Mouse (Mus musculus) adrenal gland (tissue): ENCODE measurements around the gene Sprtn.

Source experiments
- intact Hi-C: fragments of 180-260 bp; cut with DNase I; formaldehyde crosslinking; loops from one replicate; pipeline ENCODE4 v1.15.1; 2025

The Sprtn gene

DNA sequence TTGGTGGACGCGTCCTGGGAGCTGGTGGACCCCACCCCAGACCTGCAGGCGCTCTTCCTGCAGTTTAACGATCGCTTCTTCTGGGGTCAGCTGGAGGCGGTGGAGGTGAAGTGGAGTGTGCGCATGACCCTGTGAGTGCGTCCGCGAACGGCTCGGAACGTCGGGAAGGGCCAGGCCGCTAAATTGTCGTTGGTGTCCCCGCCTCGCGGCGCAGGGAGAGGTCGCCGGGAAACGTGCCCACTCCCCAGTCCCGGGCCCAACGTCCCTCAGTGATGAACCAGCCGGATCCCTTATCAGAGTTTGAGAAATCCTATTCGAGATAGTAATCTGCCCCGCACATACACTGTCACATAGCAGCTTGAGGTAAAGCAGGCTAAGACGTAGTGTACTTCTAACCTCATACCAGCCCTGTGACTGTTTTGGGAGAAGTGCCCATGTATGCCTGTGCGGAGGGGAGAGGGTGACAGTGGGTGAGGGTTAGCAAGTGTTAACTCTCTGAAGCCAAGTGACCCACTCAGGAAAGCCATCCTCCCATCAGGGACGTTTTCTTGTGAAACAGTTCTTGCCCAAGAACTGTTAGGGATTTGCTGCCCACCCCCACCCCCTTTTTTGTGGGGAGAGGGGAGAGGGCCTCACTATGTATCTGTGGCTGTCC, 692 bp downstream of the Sprtn start:
- intact Hi-C loops, result loop anchor here (5.0 kb wide), 2 partner anchors 36 to 134 kb away; partner anchors contain the start of genes 2810004N23Rik and Gnpat

DNA sequence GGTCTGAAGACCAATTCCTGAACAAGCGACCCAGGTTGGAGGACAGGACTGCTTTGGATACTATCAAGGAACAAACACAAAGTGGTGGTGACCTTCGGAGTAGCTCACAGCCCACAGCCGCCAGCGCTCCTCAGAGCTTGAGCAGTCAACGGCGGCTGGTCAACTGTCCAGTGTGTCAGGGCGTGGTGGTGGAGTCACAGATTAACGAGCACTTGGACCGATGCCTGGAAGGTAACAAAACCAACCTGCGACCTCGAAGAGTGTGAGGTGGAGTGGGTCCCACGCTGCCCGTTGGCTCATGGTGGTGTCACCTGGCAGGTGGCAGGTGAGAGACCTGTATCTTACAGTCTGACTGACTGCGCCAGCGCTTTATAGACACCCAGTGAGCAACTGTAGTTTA, 5.5 kb downstream of the Sprtn start:
- intact Hi-C loops, result no loop called here

DNA sequence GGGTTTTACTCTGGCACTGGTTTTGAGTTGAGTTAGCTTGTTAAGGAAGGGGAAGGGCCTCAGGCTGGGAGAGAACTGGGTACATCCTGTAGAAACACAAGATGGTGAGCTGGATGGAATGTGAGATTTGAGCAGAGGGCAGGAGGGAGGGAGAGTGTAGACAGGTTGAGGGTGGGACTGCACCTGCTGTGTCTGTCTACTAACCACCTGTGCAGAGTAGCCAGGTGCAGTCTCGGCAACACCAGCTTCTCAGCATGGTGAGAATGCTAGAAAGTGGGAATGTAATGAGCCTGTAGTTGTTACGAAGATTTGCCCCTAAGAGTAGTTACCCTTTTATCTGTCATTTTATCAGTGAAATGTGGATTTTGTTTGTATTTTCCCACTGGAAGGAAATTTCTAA, 7.8 kb downstream of the Sprtn start:
- intact Hi-C loops, result loop anchor here (5.0 kb wide), 1 partner anchor 42 kb away; the partner anchor contains the start of gene Egln1

DNA sequence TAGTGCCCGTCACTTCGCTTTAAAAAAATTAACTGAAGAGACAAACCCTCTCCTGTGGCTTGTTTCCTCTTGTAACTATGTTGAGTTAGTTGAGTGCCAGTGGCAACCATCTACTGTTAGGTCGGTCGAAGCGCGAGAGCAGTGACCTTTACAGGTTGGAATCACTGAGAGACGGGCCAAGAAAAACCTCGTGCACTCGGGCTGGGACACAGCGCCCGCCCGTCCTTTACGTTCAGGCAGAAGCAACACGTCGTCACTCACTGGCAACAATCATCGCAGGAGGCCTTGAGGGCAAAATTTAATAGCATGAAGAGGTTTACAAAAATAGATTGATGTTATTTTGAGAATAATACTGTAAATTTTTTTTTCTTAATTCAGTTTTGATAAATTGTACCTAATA, 12.2 kb downstream of the Sprtn start:
- intact Hi-C loops, result loop anchor here (5.0 kb wide), 1 partner anchor 37 kb away; the partner anchor contains the start of gene Egln1

DNA sequence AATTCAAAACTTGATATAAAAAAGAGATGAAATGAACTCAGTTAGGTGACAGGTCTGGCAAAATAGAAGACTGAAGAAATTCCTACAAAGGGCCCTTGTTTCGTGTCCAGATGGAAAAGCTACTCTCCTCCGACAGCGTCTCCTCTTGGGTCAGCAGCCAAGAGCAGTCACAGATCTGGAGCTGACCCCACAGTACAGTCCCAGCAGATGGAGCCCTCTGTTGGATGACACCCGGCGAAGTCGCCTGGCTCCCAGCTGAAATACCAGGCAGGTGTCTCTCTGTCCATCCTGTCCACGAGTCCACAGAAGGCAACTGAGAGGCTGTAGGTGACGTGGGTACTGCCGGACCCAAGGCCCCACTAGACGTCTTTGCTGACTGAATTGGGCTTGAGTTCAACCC, 12.7 kb downstream of the Sprtn start:
- intact Hi-C loops, result no loop called here

DNA sequence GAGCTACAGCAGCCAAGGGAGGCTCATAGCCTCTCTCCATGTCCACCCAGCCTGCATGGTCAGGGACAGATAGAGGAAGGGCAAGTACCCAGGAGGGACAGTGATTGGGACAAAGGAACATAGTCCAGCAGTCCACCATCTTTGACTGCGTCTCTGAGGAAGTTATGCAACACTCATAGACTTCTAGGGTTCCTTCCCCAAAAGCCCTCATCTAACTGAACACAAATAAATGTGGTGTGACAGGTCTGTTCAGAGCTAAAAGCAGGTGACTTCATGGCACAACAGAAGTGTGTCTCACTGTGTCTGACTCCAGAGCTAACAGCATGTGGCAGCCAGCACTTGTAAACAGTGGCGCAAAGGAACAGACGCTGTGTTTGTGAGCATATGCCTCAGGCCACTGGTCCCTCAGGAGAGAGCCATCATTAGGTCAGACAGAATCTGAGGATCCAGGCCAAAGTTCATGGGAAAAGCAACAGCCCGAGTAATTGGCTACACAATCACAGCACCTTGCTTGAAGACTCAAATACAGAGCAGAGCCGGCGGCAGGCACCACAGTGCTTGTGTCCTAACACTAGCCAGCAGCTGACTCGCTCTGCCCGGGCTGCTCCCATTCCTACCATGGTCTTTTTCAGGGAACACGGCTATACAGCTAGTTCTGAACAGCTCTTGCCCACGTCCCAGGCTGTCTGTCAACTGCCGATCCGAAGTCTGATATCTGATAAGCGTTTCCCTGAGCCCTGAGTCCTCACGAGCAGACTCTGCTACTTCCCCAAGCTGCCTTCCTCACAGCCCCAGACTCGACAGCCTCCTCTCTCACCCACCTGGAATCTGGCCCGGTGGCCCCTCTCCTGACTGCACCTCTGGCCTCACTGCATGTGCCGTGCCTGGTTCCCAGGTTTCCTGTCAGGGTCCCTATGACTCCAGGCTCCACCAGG, 14.5 kb downstream of the Sprtn start:
- intact Hi-C loops, result no loop called here

DNA sequence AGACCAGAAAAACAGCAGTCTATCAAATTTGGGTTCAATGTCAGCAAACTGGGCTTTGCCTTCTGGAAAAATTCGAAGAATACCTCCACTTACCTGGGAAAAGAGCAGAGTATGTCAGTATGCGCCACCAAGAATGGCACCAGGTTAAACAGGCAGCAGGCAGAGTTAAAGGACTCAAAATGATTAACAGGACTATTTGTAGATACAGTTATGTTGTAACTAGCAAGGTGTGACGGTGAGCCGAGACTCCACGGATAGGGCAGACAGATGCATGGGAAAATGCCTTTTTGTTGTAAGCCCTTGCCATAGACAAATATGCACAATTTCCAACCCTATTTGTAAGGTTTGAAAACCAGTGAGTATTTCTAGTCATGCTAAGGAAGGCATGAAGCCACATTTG, 16.4 kb downstream of the Sprtn start:
- intact Hi-C loops, result no loop called here

DNA sequence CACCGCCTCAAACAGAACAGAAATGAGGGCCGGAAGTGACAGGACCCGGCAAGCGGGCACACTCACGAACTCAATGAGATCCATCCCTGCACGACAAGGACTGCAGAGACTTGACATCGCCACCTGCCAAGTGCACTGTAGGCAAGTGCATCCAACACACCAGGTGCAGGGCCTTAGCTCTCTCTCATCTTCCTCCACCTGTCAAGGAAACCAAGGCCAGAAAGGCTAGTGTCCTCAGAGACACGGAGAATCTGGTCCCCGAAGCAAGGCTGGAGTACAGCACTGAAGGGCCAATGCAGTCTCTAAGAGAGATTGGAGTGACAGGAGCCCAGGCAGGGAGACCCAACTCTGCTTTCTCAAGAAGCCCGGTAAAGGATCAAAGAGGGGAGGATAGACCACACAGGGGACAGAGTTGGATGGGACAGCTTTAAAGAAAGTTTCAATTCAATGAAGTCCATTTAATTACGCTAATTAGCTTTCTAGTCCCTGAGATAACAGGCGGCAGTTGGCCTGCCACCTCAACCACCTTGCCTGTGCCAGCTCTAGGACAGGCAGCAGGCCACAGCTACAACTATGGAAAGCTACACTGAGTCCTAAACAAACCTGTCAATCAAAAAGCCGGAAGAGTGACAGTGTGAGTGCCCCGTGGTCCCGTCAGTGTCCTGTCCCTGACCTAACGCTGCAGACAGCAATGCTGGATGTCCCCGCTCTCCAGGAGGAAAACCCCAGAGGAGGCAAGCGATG, 20.2 kb downstream of the Sprtn start:
- intact Hi-C loops, result no loop called here

DNA sequence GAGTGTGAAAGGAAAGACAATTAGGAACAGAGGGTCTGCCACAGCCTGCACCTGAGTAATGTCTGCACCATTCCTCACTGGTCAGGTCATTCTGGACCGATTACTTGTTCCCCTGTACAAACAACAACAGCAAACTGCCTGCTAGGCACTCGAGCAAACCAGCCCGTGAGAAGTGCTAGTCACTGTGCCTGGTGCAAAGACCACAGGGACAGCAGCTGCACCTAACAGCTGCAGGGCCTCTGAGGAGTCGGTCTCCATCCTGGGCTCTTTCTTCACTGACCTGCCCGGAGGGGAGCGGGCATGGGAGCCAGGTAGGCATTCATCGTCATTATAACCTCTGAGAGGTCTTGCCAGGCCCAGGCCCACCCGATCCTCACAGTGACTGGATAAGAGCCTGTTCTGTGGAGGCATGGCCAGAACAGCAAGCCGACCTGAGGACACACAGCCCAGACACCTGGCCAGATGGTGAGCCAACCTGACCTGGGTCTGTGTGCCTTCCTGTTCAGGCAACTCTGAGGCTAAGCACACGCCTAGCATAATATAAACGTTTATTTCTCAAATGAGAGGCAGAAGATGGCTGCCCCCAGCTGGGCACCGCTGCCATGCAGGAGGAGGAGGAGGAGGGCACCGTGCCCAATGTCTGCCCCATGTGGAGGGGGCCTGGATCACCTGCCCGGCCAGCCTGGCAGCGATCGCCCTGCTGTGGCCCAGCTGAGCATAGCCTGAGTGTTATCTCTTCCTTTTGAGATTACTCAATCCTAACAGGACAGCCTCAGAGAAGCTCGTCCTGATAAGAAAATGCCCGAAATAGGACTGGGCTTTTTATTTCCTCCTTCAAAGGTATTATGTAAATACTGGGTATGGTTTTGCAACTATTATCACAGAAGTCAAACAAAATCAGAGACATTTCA, 23.9 kb downstream of the Sprtn start:
- intact Hi-C loops, result no loop called here

DNA sequence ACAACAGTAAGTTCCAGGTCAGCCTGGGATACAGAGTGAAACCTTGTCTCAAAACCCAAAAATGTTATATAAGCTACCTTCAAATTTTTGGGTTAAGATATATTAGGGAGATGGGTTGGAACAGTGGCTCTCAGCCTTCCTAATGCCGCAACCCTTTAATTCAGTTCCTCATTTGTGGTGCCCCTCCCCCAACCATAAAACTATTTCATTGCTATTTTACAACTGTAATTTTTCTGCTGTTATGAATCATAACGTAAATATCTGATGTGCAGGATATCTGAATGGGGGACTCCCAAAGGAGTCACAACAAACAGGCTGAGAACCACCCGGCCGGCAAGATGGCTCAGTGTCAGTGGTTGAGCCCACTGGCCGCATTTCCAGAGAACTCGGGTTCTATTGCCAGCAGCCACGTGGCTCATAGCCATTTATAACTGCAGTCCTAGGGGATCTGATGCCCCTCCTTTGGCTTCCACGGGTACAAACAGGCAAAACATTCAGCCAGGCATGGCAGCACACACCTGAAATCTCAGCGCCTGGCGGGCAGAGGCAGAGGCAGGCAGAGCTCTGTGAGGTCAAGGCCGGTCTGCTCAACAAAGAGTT, 24.9 kb downstream of the Sprtn start:
- intact Hi-C loops, result no loop called here

DNA sequence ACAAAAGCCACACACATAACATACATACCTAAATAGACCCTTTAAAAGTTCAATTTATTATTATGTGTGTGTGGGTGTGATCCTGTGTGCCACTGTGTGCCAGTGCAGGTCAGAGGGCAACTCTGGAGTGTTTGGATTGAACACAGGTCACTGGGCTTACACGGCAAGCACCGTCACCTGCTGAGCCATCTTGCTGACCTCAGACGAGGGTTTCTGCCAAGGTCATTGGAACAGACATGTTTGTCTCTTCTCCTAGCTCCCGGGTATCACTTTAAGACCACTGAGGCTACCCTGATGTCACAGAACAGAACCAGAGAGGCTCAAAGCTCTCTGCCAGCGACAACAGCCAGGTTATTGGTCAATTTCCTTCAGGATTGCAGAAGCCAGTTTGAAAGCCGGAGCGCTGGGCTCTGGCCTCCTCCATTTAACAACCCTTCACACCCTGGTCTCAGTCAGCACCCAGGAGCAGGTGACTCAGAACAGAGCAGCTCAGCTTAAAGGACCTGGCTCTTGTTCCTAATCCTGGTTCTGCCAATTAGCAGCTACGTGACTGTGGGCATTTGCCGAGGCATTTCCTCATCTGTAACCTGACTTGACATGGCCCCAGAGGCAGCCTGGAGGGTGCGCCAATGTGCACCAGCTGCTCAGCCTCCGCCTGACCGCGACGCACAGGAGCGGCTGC, 26.4 kb downstream of the Sprtn start:
- intact Hi-C loops, result no loop called here

DNA sequence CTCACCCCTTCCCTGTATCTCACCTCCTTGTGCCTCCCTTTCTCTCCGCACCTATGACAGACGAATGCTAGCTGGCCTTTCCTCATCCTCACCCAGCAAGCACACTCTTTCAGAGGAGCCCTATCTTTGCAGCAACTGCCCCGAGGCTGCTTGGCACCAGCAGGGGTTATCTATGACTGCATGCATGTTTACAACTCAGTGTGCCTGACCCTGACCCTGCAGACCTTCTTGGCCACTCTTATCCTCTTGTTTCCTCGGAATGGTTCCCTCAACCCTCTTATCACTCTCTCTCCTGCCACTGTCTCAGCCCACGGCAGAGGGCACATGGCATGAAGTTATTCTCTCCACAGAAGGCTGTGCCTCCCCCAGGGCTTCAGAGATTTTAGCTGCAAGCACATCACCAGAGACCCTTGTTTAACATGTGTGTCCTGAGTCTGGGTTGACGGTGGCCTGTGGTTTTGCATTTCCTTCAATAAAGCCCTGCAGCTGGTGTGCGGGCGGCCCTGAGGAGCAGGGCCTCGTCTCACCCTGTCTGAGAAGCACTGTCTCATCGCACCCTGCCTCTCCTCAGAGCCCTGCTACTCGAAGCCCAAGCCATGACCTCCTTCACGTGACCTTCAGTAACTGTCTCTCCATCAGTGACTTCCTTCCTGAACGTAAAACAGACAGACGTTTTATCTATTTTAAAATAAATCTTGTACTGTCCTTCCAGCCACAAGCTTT, 28.0 kb downstream of the Sprtn start:
- intact Hi-C loops, result no loop called here

DNA sequence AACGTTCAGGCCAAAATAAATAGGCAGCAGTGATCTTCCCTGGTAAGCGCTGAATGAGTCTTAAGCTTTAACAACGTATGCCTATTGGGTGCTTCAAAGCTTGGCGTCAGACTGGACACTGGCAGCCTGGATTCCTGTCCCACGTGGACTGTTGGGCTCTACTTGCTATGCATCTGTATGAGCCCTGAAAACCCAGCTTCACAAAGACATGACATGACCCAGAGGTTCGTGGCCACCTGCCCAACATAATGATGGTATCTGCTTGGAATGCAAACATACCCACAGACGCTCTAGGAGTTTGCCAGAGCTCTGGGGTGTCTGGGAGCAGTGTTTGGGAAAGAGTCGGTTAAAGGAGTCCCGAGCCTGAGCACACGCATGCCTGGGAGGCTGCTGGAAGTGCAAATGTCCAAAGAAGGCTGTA, 28.7 kb downstream of the Sprtn start:
- intact Hi-C loops, result no loop called here

DNA sequence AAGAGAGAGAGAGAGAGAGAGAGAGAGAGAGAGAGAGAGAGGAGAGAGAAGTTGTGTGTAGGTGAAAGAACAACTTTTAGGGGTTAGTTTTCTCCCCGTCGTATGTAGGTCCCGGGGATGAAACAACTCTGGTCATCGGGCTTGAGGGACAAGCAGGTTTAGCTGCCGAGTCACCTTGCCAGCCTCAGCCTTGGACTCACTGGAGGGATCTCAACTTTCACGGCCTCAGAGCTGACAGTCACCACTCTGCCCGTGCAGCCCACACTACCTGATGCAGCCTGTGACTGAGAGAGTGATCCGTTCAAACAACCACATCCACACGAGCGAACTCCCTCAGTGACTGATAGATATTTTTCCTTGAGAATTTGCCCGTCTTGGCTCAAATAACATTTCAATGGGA, 31.3 kb downstream of the Sprtn start:
- intact Hi-C loops, result no loop called here

DNA sequence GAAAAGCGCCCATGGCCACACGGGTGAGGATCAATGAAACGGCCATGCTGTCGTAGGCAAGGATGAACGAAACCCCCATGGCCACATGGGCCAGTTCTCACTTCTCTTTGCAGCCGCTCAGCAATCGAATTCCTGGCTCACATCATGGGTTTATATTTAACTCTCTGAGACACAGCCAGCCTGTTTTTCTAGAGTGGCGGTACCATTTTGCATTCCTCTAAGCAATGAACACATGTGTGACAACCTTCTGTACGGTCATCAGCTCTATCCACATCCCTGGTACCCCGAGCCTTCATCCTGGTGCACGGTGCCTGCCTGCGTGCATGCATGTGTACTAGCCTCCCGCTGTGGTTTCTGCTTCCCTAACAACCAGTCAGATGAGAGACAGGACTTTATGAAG, 32.4 kb downstream of the Sprtn start:
- intact Hi-C loops, result no loop called here

DNA sequence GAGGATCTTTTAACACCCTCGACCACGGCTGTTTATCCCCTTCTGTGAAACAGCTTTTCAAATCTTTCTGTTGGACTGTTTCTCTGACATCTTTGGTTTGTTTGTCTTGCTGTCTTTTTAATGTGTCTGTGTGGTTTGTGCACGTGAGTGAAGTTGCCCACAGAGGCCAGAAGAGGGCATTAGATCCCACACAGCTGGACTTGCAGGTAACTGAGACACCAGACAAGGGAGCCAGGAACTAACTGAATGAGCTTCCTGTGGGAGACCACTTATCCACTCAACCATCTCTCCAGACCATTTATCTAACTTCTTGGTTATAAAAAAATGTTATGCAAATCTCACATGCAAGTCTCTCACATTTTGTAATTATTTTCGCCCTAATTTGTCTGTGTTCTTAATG, 33.0 kb downstream of the Sprtn start:
- intact Hi-C loops, result no loop called here

DNA sequence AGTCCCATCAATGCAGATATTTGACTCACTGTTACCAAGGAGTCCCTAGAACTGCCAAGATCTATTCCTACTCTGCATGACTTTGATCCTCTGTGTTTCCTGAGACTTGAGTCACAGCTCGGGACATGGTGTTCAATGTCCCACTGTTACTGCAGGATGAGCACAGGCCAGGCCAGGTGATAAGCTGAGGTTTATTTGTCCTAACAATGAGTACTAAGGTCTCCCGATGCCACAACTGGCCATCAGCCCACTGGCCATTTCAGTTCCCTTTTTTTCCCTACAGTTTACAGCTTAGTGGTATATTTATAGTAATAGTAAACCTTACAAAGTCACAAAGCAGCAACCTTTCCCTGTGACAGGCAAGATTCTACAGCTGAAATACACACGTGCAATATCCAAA, 34.7 kb downstream of the Sprtn start:
- intact Hi-C loops, result no loop called here

DNA sequence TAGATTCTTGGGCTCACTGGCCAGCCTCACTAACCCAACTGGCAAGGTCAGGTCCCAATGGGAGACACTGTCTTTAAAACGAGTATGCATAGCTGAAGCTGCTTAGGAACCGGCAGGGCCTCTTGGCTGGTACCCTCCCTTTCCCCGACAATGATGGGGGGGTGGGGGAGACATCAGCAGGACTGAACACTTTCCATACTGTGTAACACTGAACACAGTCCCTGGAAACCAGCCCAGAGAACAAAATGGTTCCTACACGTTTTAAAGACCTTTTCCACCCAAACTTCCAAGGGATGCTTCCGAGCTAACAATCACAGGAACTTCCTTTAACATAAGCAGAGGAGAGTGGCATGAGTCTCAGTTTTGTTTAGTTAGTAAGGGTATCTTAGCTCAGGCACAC, 37.4 kb downstream of the Sprtn start:
- intact Hi-C loops, result no loop called here

DNA sequence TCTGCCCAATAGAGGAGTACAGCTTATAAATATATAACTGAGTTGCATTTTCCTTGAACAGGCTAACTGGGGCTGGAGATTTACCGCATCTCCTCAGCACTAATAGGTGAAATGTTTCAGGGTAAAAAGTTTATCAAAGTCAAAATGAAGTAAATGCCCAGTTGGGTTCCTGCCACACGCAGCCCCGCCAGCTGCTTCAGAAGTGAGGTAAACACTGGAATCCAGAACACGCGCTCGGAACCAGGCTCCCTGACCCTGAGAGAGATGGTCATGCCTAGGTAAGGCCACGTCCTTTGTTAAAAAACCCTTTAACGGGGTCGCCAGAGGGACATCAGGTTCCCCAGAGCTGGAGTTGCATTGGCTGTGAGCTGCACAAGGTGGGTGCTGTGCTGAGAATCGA, 39.0 kb downstream of the Sprtn start:
- intact Hi-C loops, result no loop called here
